Mouse (Mus musculus): ENCODE measurements around the gene Gse1.

The Gse1 gene

GRCm38 (mm10) chr8:120368814-120369649, 140.8 kb downstream of the Gse1 start:
- peak overlapping the region; percentile 64 for H3K4me3 ChIP-seq (replicated peaks; ENCODE audit: low read length)
- H3K4me1 ChIP-seq (replicated peaks; ENCODE audit: low read depth, low read length): peaks cover 70% of the 10 kb centered on the region
- H3K27me3 ChIP-seq (ENCODE audit: insufficient read depth, low read length): no peaks in the 10 kb centered on the region
- H3K9me3 ChIP-seq (ENCODE audit: low read length): no peaks in the 10 kb centered on the region
- TF ChIP-seq POU5F1 (IDR thresholded peaks at IDR 0.05; ENCODE audit: borderline replicate concordance, low read length) (no peak), NANOG (IDR thresholded peaks at IDR 0.05; ENCODE audit: borderline replicate concordance, low read length) (no peak), CTCF (conservative IDR thresholded peaks at IDR 0.05; ENCODE audit: low read length) (no peak)
- no peaks in the 10 kb centered on the region for H3K36me3 ChIP-seq (ENCODE audit: insufficient read depth, low read length)

GRCm38 (mm10) chr8:120369956-120370355, 141.7 kb downstream of the Gse1 start:
- no peak for TF ChIP-seq POU5F1 (IDR thresholded peaks at IDR 0.05; ENCODE audit: borderline replicate concordance, low read length)
- TF ChIP-seq CTCF (conservative IDR thresholded peaks at IDR 0.05; ENCODE audit: low read length): no peak
- TF ChIP-seq NANOG (IDR thresholded peaks at IDR 0.05; ENCODE audit: borderline replicate concordance, low read length): no peak
- H3K4me3 ChIP-seq (replicated peaks; ENCODE audit: low read length): peak overlapping the region; percentile 64; the same call in 1 of the 2 replicates
- H3K4me1 ChIP-seq (replicated peaks; ENCODE audit: low read depth, low read length): peaks cover 70% of the 10 kb centered on the region
- H3K36me3 ChIP-seq (ENCODE audit: insufficient read depth, low read length): no peaks in the 10 kb centered on the region
- no peaks in the 10 kb centered on the region for H3K27me3 ChIP-seq (ENCODE audit: insufficient read depth, low read length)
- H3K9me3 ChIP-seq (ENCODE audit: low read length): no peaks in the 10 kb centered on the region

- Histone ChIP-seq H3K27me3 (ENCODE audit: insufficient read depth, low read length) (no peaks in the 10 kb centered on the region), H3K9me3 (ENCODE audit: low read length) (no peaks in the 10 kb centered on the region), H3K4me3 (replicated peaks; ENCODE audit: low read length) (no peak overlapping the region), H3K4me1 (replicated peaks; ENCODE audit: low read depth, low read length) (peaks cover 70% of the 10 kb centered on the region), H3K36me3 (ENCODE audit: insufficient read depth, low read length) (no peaks in the 10 kb centered on the region)
- TF ChIP-seq NANOG (IDR thresholded peaks at IDR 0.05; ENCODE audit: borderline replicate concordance, low read length): no peak
- no peak for TF ChIP-seq POU5F1 (IDR thresholded peaks at IDR 0.05; ENCODE audit: borderline replicate concordance, low read length)
- TF ChIP-seq CTCF (conservative IDR thresholded peaks at IDR 0.05; ENCODE audit: low read length): no peak
Measured at GRCm38 (mm10) chr8:120370461-120370860, 142.2 kb downstream of the Gse1 start.

- Histone ChIP-seq H3K9me3 (ENCODE audit: low read length) (no peaks in the 10 kb centered on the region), H3K36me3 (ENCODE audit: insufficient read depth, low read length) (no peaks in the 10 kb centered on the region), H3K4me3 (replicated peaks; ENCODE audit: low read length) (no peak overlapping the region), H3K4me1 (replicated peaks; ENCODE audit: low read depth, low read length) (peaks cover 70% of the 10 kb centered on the region), H3K27me3 (ENCODE audit: insufficient read depth, low read length) (no peaks in the 10 kb centered on the region)
- TF ChIP-seq CTCF (conservative IDR thresholded peaks at IDR 0.05; ENCODE audit: low read length) (no peak), POU5F1 (IDR thresholded peaks at IDR 0.05; ENCODE audit: borderline replicate concordance, low read length) (no peak), NANOG (IDR thresholded peaks at IDR 0.05; ENCODE audit: borderline replicate concordance, low read length) (no peak)
Measured at GRCm38 (mm10) chr8:120371146-120371545, 142.9 kb downstream of the Gse1 start.

GRCm38 (mm10) chr8:120371725-120372457, 143.6 kb downstream of the Gse1 start:
- Histone ChIP-seq H3K9me3 (ENCODE audit: low read length) (no peaks in the 10 kb centered on the region), H3K4me1 (replicated peaks; ENCODE audit: low read depth, low read length) (peaks cover 70% of the 10 kb centered on the region), H3K36me3 (ENCODE audit: insufficient read depth, low read length) (no peaks in the 10 kb centered on the region), H3K4me3 (replicated peaks; ENCODE audit: low read length) (no peak overlapping the region), H3K27me3 (ENCODE audit: insufficient read depth, low read length) (no peaks in the 10 kb centered on the region)
- TF ChIP-seq NANOG (IDR thresholded peaks at IDR 0.05; ENCODE audit: borderline replicate concordance, low read length): no peak
- no peak for TF ChIP-seq POU5F1 (IDR thresholded peaks at IDR 0.05; ENCODE audit: borderline replicate concordance, low read length)
- no peak for TF ChIP-seq CTCF (conservative IDR thresholded peaks at IDR 0.05; ENCODE audit: low read length)

- no peaks in the 10 kb centered on the region for H3K9me3 ChIP-seq (ENCODE audit: low read length)
- no peak overlapping the region for H3K4me3 ChIP-seq (replicated peaks; ENCODE audit: low read length)
- no peaks in the 10 kb centered on the region for H3K36me3 ChIP-seq (ENCODE audit: insufficient read depth, low read length)
- H3K4me1 ChIP-seq (replicated peaks; ENCODE audit: low read depth, low read length): peaks cover 71% of the 10 kb centered on the region
- TF ChIP-seq POU5F1 (IDR thresholded peaks at IDR 0.05; ENCODE audit: borderline replicate concordance, low read length) (no peak), NANOG (IDR thresholded peaks at IDR 0.05; ENCODE audit: borderline replicate concordance, low read length) (no peak), CTCF (conservative IDR thresholded peaks at IDR 0.05; ENCODE audit: low read length) (no peak)
- no peaks in the 10 kb centered on the region for H3K27me3 ChIP-seq (ENCODE audit: insufficient read depth, low read length)
Measured at GRCm38 (mm10) chr8:120372684-120373083, 144.4 kb downstream of the Gse1 start.

- Histone ChIP-seq H3K4me3 (replicated peaks; ENCODE audit: low read length) (no peak overlapping the region), H3K9me3 (ENCODE audit: low read length) (no peaks in the 10 kb centered on the region), H3K4me1 (replicated peaks; ENCODE audit: low read depth, low read length) (peaks cover 73% of the 10 kb centered on the region), H3K36me3 (ENCODE audit: insufficient read depth, low read length) (no peaks in the 10 kb centered on the region), H3K27me3 (ENCODE audit: insufficient read depth, low read length) (no peaks in the 10 kb centered on the region)
- TF ChIP-seq CTCF (conservative IDR thresholded peaks at IDR 0.05; ENCODE audit: low read length) (no peak), NANOG (IDR thresholded peaks at IDR 0.05; ENCODE audit: borderline replicate concordance, low read length) (no peak), POU5F1 (IDR thresholded peaks at IDR 0.05; ENCODE audit: borderline replicate concordance, low read length) (no peak)
Measured at GRCm38 (mm10) chr8:120373621-120374020, 145.4 kb downstream of the Gse1 start.

GRCm38 (mm10) chr8:120374070-120374469, 145.8 kb downstream of the Gse1 start:
- H3K9me3 ChIP-seq (ENCODE audit: low read length): no peaks in the 10 kb centered on the region
- H3K36me3 ChIP-seq (ENCODE audit: insufficient read depth, low read length): no peaks in the 10 kb centered on the region
- peak overlapping the region; percentile 50 for H3K4me3 ChIP-seq (replicated peaks; ENCODE audit: low read length)
- peaks cover 73% of the 10 kb centered on the region for H3K4me1 ChIP-seq (replicated peaks; ENCODE audit: low read depth, low read length)
- TF ChIP-seq POU5F1 (IDR thresholded peaks at IDR 0.05; ENCODE audit: borderline replicate concordance, low read length) (no peak), NANOG (IDR thresholded peaks at IDR 0.05; ENCODE audit: borderline replicate concordance, low read length) (no peak), CTCF (conservative IDR thresholded peaks at IDR 0.05; ENCODE audit: low read length) (no peak)
- no peaks in the 10 kb centered on the region for H3K27me3 ChIP-seq (ENCODE audit: insufficient read depth, low read length)

All from E14TG2a.4 (cell line).